Mouse (Mus musculus): Measurements from ENCODE around the gene Xab2.

GRCm38 (mm10) chr8:3594466-3594865, 26.6 kb downstream of the Xab2 start:
- no peak for TF ChIP-seq CTCF (IDR thresholded peaks at IDR 0.05; ENCODE audit: low read depth)
- TF ChIP-seq EP300 (IDR thresholded peaks at IDR 0.05; ENCODE audit: low read depth) = no peak

Measured in liver, postnatal 0 days (tissue).